In genomic region chr9:24771713-24772112, GRCm38 (mm10) we compare ENCODE assay signal across 30 mouse cellular contexts. TPM values are rescaled to one million over a fixed set of nuclear protein-coding genes. Genes with fewer than 3 reads are reported as not detected.
DNase-seq lines count a peak whose midpoint lies in the region; ATAC-seq and TF ChIP-seq lines count a peak whose summit lies in the region.
"Had no signal": no experiment of that assay in that cellular context is flagged by ENCODE, and none has a peak within 500 bp of the region (broad histone marks: within the 10 kb centered on the region; RNA-seq: fewer than 3 reads in every experiment).

No protein-coding gene starts in this region.

- WGBS in heart, embryonic 11.5 days (ENCODE audit: insufficient replicate concordance): 6% methylated on average over 4 of the region's 4 CpGs
- WGBS in liver, embryonic 11.5 days: 32% methylated on average over 4 of the region's 4 CpGs
- WGBS in heart, embryonic 16.5 days: 15% methylated on average over 4 of the region's 4 CpGs
- WGBS in liver, postnatal 0 days (ENCODE audit: insufficient replicate concordance): 20% methylated on average over 4 of the region's 4 CpGs

- H3K4me2 ChIP-seq in heart, embryonic 11.5 days: peak overlapping the region; percentile 86
- H3K4me2 ChIP-seq in liver, embryonic 11.5 days: peak overlapping the region; percentile 68
- H3K4me2 ChIP-seq in heart, embryonic 16.5 days (ENCODE audit: low read depth, low read length): peak overlapping the region; percentile 65
- no peak overlapping the region for H3K4me2 ChIP-seq in liver, postnatal 0 days (ENCODE audit: low read depth, low read length)
- H3K4me2 ChIP-seq: embryonic facial prominence, embryonic 13.5 days; forebrain, embryonic 13.5 days; hindbrain, embryonic 13.5 days; neural tube, embryonic 15.5 days had no signal

- TF ChIP-seq CTCF in liver, postnatal 0 days (IDR thresholded peaks at IDR 0.05; ENCODE audit: low read depth): no peak

- no peaks in the 10 kb centered on the region for H3K9me3 ChIP-seq in heart, embryonic 11.5 days (replicated peaks; ENCODE audit: control insufficient read depth, low read length)
- no peaks in the 10 kb centered on the region for H3K9me3 ChIP-seq in liver, embryonic 11.5 days (ENCODE audit: control insufficient read depth, low read length)
- no peaks in the 10 kb centered on the region for H3K9me3 ChIP-seq in heart, embryonic 16.5 days (replicated peaks; ENCODE audit: control insufficient read depth, low read length)
- H3K9me3 ChIP-seq in liver, postnatal 0 days (ENCODE audit: low read length): no peaks in the 10 kb centered on the region
- H3K9me3 ChIP-seq: embryonic facial prominence, embryonic 13.5 days; forebrain, embryonic 13.5 days; G1E; hindbrain, embryonic 13.5 days; limb, embryonic 10.5 days; neural tube, embryonic 15.5 days had no signal

- peaks cover 17% of the 10 kb centered on the region for H3K4me1 ChIP-seq in heart, embryonic 11.5 days (ENCODE audit: control insufficient read depth, insufficient read depth, low read length)
- no peaks in the 10 kb centered on the region; the same call in 1 of the 2 replicates for H3K4me1 ChIP-seq in liver, embryonic 11.5 days (replicated peaks; ENCODE audit: control insufficient read depth, insufficient read depth, low read length)
- peaks cover 16% of the 10 kb centered on the region for H3K4me1 ChIP-seq in heart, embryonic 16.5 days (ENCODE audit: control insufficient read depth, insufficient read depth, low read length)
- peaks cover 6% of the 10 kb centered on the region for H3K4me1 ChIP-seq in liver, postnatal 0 days (ENCODE audit: insufficient read depth)

- peak overlapping the region; percentile 98 for H3K9ac ChIP-seq in heart, embryonic 11.5 days (ENCODE audit: low read depth, low read length)
- no peak overlapping the region for H3K9ac ChIP-seq in liver, embryonic 11.5 days (ENCODE audit: low read depth, low read length)
- H3K9ac ChIP-seq in heart, embryonic 16.5 days (ENCODE audit: low read length): peak overlapping the region; percentile 87
- H3K9ac ChIP-seq in liver, postnatal 0 days (replicated peaks): no peak overlapping the region
- H3K9ac ChIP-seq: embryonic facial prominence, embryonic 13.5 days; forebrain, embryonic 13.5 days; hindbrain, embryonic 13.5 days; neural tube, embryonic 15.5 days had no signal

- no peak for TF ChIP-seq EP300 in liver, postnatal 0 days (IDR thresholded peaks at IDR 0.05; ENCODE audit: low read depth)

- no peaks in the 10 kb centered on the region for H3K27me3 ChIP-seq in heart, embryonic 11.5 days (ENCODE audit: control insufficient read depth, insufficient read depth, low read length)
- H3K27me3 ChIP-seq in liver, embryonic 11.5 days (replicated peaks; ENCODE audit: control insufficient read depth, insufficient read depth, low read length): peaks cover 76% of the 10 kb centered on the region
- peaks cover 15% of the 10 kb centered on the region; the same call in 1 of the 2 replicates for H3K27me3 ChIP-seq in heart, embryonic 16.5 days (ENCODE audit: control insufficient read depth, insufficient read depth, low read length)
- H3K27me3 ChIP-seq in liver, postnatal 0 days (ENCODE audit: insufficient read depth, low read length): peaks cover 73% of the 10 kb centered on the region
- H3K27me3 ChIP-seq: CH12.LX had no signal

- H3K27ac ChIP-seq in heart, embryonic 11.5 days (ENCODE audit: low read depth, low read length): peak overlapping the region; percentile 99
- H3K27ac ChIP-seq in liver, embryonic 11.5 days (ENCODE audit: low read depth, low read length): no peak overlapping the region
- H3K27ac ChIP-seq in heart, embryonic 16.5 days (ENCODE audit: low read length): peak overlapping the region; percentile 99
- H3K27ac ChIP-seq in liver, postnatal 0 days (ENCODE audit: low read depth): no peak overlapping the region
- H3K27ac ChIP-seq: embryonic facial prominence, embryonic 13.5 days; forebrain, embryonic 13.5 days; hindbrain, embryonic 13.5 days; layer of hippocampus, adult 2 months; limb, embryonic 10.5 days; neural tube, embryonic 15.5 days had no signal

- peaks cover 6% of the 10 kb centered on the region; the same call in 1 of the 2 replicates for H3K36me3 ChIP-seq in heart, embryonic 11.5 days (ENCODE audit: control insufficient read depth, insufficient read depth, low read length)
- H3K36me3 ChIP-seq in liver, embryonic 11.5 days (ENCODE audit: control insufficient read depth, insufficient read depth, low read length): no peaks in the 10 kb centered on the region
- 0 out of 2 replicates have a peak, but pooled peaks cover 2% of the 10 kb centered on the region for H3K36me3 ChIP-seq in heart, embryonic 16.5 days (ENCODE audit: control insufficient read depth, insufficient read depth)
- no peaks in the 10 kb centered on the region for H3K36me3 ChIP-seq in liver, postnatal 0 days (replicated peaks; ENCODE audit: insufficient read depth, low read length)
- H3K36me3 ChIP-seq: embryonic facial prominence, embryonic 13.5 days; G1E; hindbrain, embryonic 13.5 days; limb, embryonic 10.5 days; neural tube, embryonic 15.5 days had no signal

- DNase-seq in heart, postnatal 4 days: no peak
- DNase-seq in liver, embryonic 11.5 days (ENCODE audit: low spot score): no peak
- no peak for DNase-seq in liver
- no peak for DNase-seq in liver, postnatal 0 days
- DNase-seq: adrenal gland, adult 2 months; B cell, adult 2 months; cerebellum, adult 11-12 months; embryo, embryonic 11 days; gastrocnemius, postnatal 36 days; kidney, adult 8-10 months; kidney, postnatal 14 days; lung, postnatal 4 days; right cerebral cortex, adult 18-20 months; right cerebral cortex, postnatal 4 days; thymus, postnatal 14 days had no signal

- H3K4me3 ChIP-seq in heart, embryonic 11.5 days (ENCODE audit: low read depth, low read length): peak overlapping the region; percentile 79
- H3K4me3 ChIP-seq in liver, embryonic 11.5 days (ENCODE audit: low read depth, low read length): peak overlapping the region; percentile 42
- peak overlapping the region; percentile 74 for H3K4me3 ChIP-seq in heart, embryonic 16.5 days (ENCODE audit: low read length)
- H3K4me3 ChIP-seq in liver, postnatal 0 days (ENCODE audit: low read depth, low read length): peak overlapping the region; percentile 34
- H3K4me3 ChIP-seq: embryonic facial prominence, embryonic 13.5 days; erythroblast, embryonic 14.5 days; forebrain, embryonic 13.5 days; layer of hippocampus, adult 2 months; limb, embryonic 10.5 days; neural tube, embryonic 15.5 days had no signal

- ATAC-seq in heart, embryonic 11.5 days (replicated peaks; ENCODE audit: insufficient number of reproducible peaks, low FRiP score, low TSS enrichment): no peak
- no peak for ATAC-seq in liver, embryonic 11.5 days (replicated peaks; ENCODE audit: low FRiP score)
- no peak for ATAC-seq in heart, embryonic 16.5 days (replicated peaks; ENCODE audit: extremely low read depth, insufficient read depth, low FRiP score)
- ATAC-seq in liver, postnatal 0 days: no peak
- no peak for ATAC-seq in granulocyte monocyte progenitor cell, adult 5-6 weeks (replicated peaks; ENCODE audit: poor library complexity, severe bottlenecking)
- ATAC-seq: forebrain, embryonic 13.5 days had no signal

RNA-seq across cellular contexts. Expression of gene Tbx20, which starts 2.4 kb away (rescaled TPM):
- 60.0 and 80.5 TPM in 2 replicates for polyA plus RNA-seq in heart, embryonic 11.5 days (2014; fragmentation: Nextera tagmentation; extraction: Ambion mirVana)
- 100 to 1,000 TPM; 341 to 376 TPM for total RNA-seq in heart, postnatal 4 days (2021)
- 2.1 and 3.4 TPM in 2 replicates for polyA plus RNA-seq in liver, embryonic 11.5 days (2014; fragmentation: Nextera tagmentation; extraction: Ambion mirVana)
- 67.6 and 68.9 TPM in 2 replicates for polyA plus RNA-seq in heart, embryonic 16.5 days (2015; fragmentation: Nextera tagmentation; extraction: Ambion mirVana)
- polyA plus RNA-seq in liver, postnatal 0 days (2015; fragmentation: Nextera tagmentation; extraction: Ambion mirVana): 0.44 and 0.58 TPM in 2 replicates
- total RNA-seq in granulocyte monocyte progenitor cell, adult 5-6 weeks (2014; fragmentation: Nextera tagmentation): not detected in 2 replicates
- total RNA-seq in granulocyte monocyte progenitor cell, adult 5-6 weeks (2017): not detected in 2 replicates
- total RNA-seq: CH12.LX; gastrocnemius, adult 18-20 months; gastrocnemius, postnatal 36 days; layer of hippocampus, adult 2 months; layer of hippocampus, postnatal 25 days; megakaryocyte-erythroid progenitor cell, adult 5-6 weeks had no signal
- polyA plus RNA-seq: erythroblast, embryonic 14.5 days; G1E had no signal

Comparison
In these comparisons a context has a peak if more than half of its experiments do, and no peak if none do; other contexts are left out.
1. H3K27ac ChIP-seq: peak in heart, embryonic 11.5 days (single experiment) and heart, embryonic 16.5 days (single experiment); none in liver, embryonic 11.5 days (single experiment) and liver, postnatal 0 days (single experiment).
2. H3K9ac ChIP-seq: peak in heart, embryonic 11.5 days (single experiment) and heart, embryonic 16.5 days (single experiment); none in liver, embryonic 11.5 days (single experiment) and liver, postnatal 0 days (single experiment).
3. RNA of gene Tbx20, which starts 2.4 kb away (polyA plus RNA-seq): 60.0 to 80.5 TPM in heart, embryonic 11.5 days and 67.6 to 68.9 TPM in heart, embryonic 16.5 days; 2.1 to 3.4 TPM in liver, embryonic 11.5 days and 0.44 to 0.58 TPM in liver, postnatal 0 days; every median in the first group is over 10 times any median in the second.
4. Peak in every context shown above with its lines, with median percentiles within 50 percentile points of each other: H3K4me3 ChIP-seq.